Mouse (Mus musculus) liver, adult 2 months (tissue): ENCODE data around the gene Rnf169.

Experiments
- CTCF ChIP-seq: fragments of 200-500 bp; IDR thresholded peaks from 2 replicates; pipeline ENCODE4 v1.5.1; 2011; ENCODE audit warnings: low read depth, low read length, control low read depth
- POLR2A ChIP-seq: fragments of 200-500 bp; IDR thresholded peaks from 2 replicates; pipeline ENCODE4 v1.6.1; 2011; ENCODE audit warnings: low read length, control low read depth; ENCODE audit not compliant: insufficient read depth; ENCODE audit errors: extremely low read depth

DNA sequence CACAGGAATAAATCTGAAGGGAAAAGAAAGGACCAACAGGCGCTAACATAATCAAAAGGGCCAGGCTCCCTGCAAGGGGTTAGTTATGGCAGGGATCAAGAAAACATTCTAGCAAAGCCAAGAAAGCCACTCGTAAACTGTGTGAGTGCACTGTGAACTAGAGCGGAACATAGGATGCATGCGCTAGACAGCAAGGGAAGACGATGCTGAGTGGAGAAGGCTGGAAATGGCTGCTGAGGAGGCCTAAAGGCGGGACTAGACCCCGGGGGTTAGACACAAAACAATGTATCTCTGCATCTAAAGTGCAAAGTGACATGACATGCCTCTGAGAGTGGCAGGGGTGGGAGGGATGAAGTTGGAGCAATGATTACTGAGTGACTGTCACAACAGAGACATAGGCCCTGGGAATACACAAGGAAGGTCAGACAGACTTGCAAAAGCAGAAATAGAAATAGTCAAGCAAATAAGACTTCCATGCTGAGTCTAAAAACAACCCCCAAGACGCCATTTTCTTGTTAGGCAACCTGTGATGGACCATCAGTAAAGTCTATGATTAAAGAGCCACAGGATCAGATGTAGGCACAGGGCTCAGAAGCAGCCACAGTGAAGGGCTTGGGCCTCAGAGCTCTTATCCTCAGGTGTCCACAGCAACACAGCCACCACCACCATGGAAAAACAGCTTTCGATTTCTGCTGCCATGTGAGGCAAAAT, 14.1 kb downstream of the Rnf169 start:
- TF ChIP-seq CTCF, result no peak
- TF ChIP-seq POLR2A, result no peak
